Mouse (Mus musculus) erythroblast, embryonic 14.5 days (primary cell): Measurements from ENCODE around the gene Flna.

Experiments used
- GATA1 ChIP-seq: IDR thresholded peaks from 2 replicates; pipeline ENCODE4 v1.6.1; 2012; ENCODE audit warnings: low read length, inconsistent platforms, mixed read lengths
- TAL1 ChIP-seq: IDR thresholded peaks from 3 replicates; pipeline ENCODE4 v1.6.1; 2012; ENCODE audit warnings: low read length, inconsistent platforms, mixed read lengths

DNA sequence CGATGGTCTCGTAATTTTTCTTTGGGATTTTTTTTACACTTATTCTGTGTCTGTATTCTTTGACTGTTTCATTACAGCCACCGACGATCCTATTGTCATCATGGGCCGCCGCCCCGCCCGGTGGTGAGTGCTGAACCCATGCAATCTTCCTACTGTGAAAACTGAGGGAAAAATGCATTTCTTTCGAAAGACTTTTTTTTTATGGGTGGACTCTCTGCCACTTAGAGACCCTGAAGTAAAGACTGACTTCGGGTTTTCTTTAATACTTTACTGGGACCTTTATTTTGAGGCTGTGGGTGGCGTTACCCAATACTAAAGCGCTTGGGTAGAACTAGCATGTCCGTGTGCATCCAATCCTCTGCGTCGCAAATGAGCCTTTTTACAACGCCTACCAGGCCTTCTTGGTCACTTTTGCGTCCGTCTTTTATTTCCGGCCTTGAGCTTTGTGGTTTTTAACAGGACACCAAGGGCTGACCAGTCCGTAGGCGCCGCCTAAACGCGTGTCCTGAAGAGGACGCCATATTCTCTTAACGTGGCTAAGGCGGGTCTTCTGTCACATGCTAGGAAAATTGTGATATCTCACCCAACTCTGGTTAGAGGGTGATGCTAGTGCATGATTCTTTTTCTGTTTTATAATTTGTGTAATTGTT is 21.4 kb upstream of the Flna start:
- no peak for TF ChIP-seq GATA1
- no peak for TF ChIP-seq TAL1
